Mouse (Mus musculus) forebrain, embryonic 11.5 days (tissue): ENCODE results near the gene Cirbp. TPM values are rescaled to one million over a fixed set of nuclear protein-coding genes. Genes with fewer than 3 reads are reported as not detected.
A peak's percentile ranks its signal among the peaks of the same experiment; 100 is the strongest.

ENCODE experiments used
- ATAC-seq: fragments of 200-750 bp; cut with Nextera tagmentation; replicated peaks from 2 replicates; pipeline ENCODE4 v1.8.0; 2017; ENCODE audit warnings: moderate TSS enrichment; ENCODE audit not compliant: low FRiP score
- DNase-seq: peaks from one replicate; pipeline ENCODE4 v3.0.0-alpha.2; 2017; ENCODE audit warnings: low spot score
- H3K27ac ChIP-seq: fragments of 300-500 bp; sonication (generic); 2 replicates; pipeline ENCODE4 v1.5.1; 2014; ENCODE audit warnings: low read depth, low read length
- H3K27me3 ChIP-seq: fragments of 300-500 bp; sonication (generic); 2 replicates; pipeline ENCODE4 v1.6.1; 2014; ENCODE audit warnings: mild to moderate bottlenecking, low read length, mixed read lengths; ENCODE audit not compliant: control insufficient read depth, insufficient read depth
- H3K36me3 ChIP-seq: fragments of 300-500 bp; sonication (generic); 2 replicates; pipeline ENCODE4 v1.6.1; 2014; ENCODE audit warnings: mild to moderate bottlenecking, low read length, moderate library complexity, mixed read lengths; ENCODE audit not compliant: control insufficient read depth, insufficient read depth
- H3K4me1 ChIP-seq: fragments of 300-500 bp; sonication (generic); replicated peaks from 2 replicates; pipeline ENCODE4 v1.6.1; 2014; ENCODE audit warnings: low read length, mixed read lengths; ENCODE audit not compliant: control insufficient read depth, insufficient read depth
- H3K4me2 ChIP-seq: fragments of 300-500 bp; sonication (generic); 2 replicates; pipeline ENCODE4 v1.6.1; 2014; ENCODE audit warnings: low read depth, mild to moderate bottlenecking, low read length, moderate library complexity, mixed read lengths; ENCODE audit not compliant: severe bottlenecking
- H3K4me3 ChIP-seq: fragments of 300-500 bp; sonication (generic); 2 replicates; pipeline ENCODE4 v1.5.1; 2014; ENCODE audit warnings: low read depth, low read length
- H3K9ac ChIP-seq: fragments of 300-500 bp; sonication (generic); 2 replicates; pipeline ENCODE4 v1.6.1; 2014; ENCODE audit warnings: low read length
- H3K9me3 ChIP-seq: fragments of 300-500 bp; sonication (generic); 2 replicates; pipeline ENCODE4 v1.6.1; 2016; ENCODE audit warnings: low read length, mixed read lengths; ENCODE audit not compliant: control insufficient read depth
- WGBS: fragments of 180-500 bp; shearing (Covaris S2); extraction: QIAGEN DNeasy Blood & Tissue Kit; methylation state at CpG from one replicate; pipeline ENCODE4 v1.1.7; 2014; 5-methylcytosine and 5-hydroxymethylcytosine counted together
- polyA plus RNA-seq: library from polyadenylated mRNA; unstranded; fragments of >200 nt; fragmentation: Nextera tagmentation; extraction: Ambion mirVana; gene quantifications from 2 replicates; pipeline ENCODE4 v1.2.1, GENCODE M21; 2014

Cirbp gene
- polyA plus RNA-seq, 1 experiment from 2014 or later, result 83.4 TPM

- peak; percentile 78 for DNase-seq
- Histone ChIP-seq H3K27me3 (no peaks in the 10 kb centered on the region), H3K9ac (no peak overlapping the region), H3K4me2 (no peak overlapping the region), H3K4me1 (peaks cover 8% of the 10 kb centered on the region), H3K9me3 (no peaks in the 10 kb centered on the region), H3K36me3 (peaks cover 17% of the 10 kb centered on the region), H3K4me3 (no peak overlapping the region), H3K27ac (no peak overlapping the region)
- 52% methylated on average over 2 of the region's 2 CpGs for WGBS
- no peak for ATAC-seq
Observed at GRCm38 (mm10) chr10:80174705-80175104, 8.9 kb downstream of the Cirbp start.

GRCm38 (mm10) chr10:80175536-80176269 lies 9.9 kb downstream of the Cirbp start:
- ATAC-seq, result no peak
- no peak overlapping the region for H3K27ac ChIP-seq

DNA sequence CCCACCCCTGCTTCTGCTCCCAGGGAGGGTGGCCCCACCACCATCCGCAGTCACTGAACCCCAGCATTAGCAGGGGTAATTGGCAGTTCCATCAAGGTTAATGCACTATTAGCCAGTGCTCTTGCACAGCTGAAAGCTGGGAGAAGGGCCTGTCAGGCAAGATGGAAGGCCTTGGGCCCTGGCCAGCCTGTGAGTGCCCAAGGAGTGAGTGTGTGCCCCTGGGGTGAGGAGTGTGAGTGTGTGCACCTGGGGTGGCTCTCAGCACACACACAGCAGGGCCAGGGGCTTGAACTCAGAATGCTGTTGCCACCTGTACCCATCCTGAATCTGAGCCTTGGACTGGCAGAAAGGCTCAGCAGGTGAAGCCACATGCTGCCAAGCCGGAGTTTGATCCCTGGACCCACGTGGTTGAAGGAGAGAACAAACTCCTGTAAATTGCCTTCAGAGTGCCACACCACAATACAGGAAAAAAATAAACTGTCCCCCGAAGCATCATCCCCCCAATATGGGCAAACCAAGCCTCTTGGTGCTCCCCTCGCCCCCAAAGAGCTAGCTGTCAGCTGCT lies 10.6 kb downstream of the Cirbp start:
- Histone ChIP-seq H3K27me3 (no peaks in the 10 kb centered on the region), H3K4me2 (no peak overlapping the region), H3K4me3 (no peak overlapping the region), H3K4me1 (peaks cover 17% of the 10 kb centered on the region), H3K36me3 (peaks cover 4% of the 10 kb centered on the region; the same call in 1 of the 2 replicates), H3K9ac (no peak overlapping the region; the same call in 1 of the 2 replicates), H3K27ac (no peak overlapping the region), H3K9me3 (no peaks in the 10 kb centered on the region)
- peak; percentile 51 for DNase-seq
- no peak for ATAC-seq
- WGBS, result 78% methylated on average over 5 of the region's 5 CpGs

More at GRCm38 (mm10) chr10:80175536-80176269, 9.9 kb downstream of the Cirbp start:
- WGBS, result 24% methylated on average over 4 of the region's 4 CpGs
- DNase-seq, result peak; percentile 81
- H3K27me3 ChIP-seq, result no peaks in the 10 kb centered on the region
- no peak overlapping the region for H3K4me3 ChIP-seq
- peaks cover 7% of the 10 kb centered on the region for H3K36me3 ChIP-seq
- H3K9ac ChIP-seq, result no peak overlapping the region; the same call in 1 of the 2 replicates
- no peak overlapping the region for H3K4me2 ChIP-seq
- H3K4me1 ChIP-seq, result peaks cover 13% of the 10 kb centered on the region
- H3K9me3 ChIP-seq, result no peaks in the 10 kb centered on the region

- DNase-seq (no peak), ATAC-seq (no peak)
- no peaks in the 10 kb centered on the region for H3K36me3 ChIP-seq
- H3K9me3 ChIP-seq, result no peaks in the 10 kb centered on the region
- WGBS, result 66% methylated on average over 7 of the region's 7 CpGs
- H3K27me3 ChIP-seq, result no peaks in the 10 kb centered on the region
- no peak overlapping the region for H3K4me3 ChIP-seq
- no peak overlapping the region for H3K4me2 ChIP-seq
- peaks cover 11% of the 10 kb centered on the region; the same call in 1 of the 2 replicates for H3K4me1 ChIP-seq
- no peak overlapping the region for H3K9ac ChIP-seq
- no peak overlapping the region for H3K27ac ChIP-seq
Observed at GRCm38 (mm10) chr10:80177441-80178279, 11.9 kb downstream of the Cirbp start.

- H3K9ac ChIP-seq, result peak within 1 kb of the TSS; percentile 97
- peak within 1 kb of the TSS; percentile 59 for H3K4me2 ChIP-seq
- H3K36me3 ChIP-seq, result no peaks in the 10 kb centered on the region
- DNase-seq, result peak; percentile 83
- H3K4me1 ChIP-seq, result peaks cover 11% of the 10 kb centered on the region; the same call in 1 of the 2 replicates
- H3K9me3 ChIP-seq, result no peaks in the 10 kb centered on the region
- ATAC-seq, result peak; percentile 85
- peak within 1 kb of the TSS; percentile 85 for H3K4me3 ChIP-seq
- peak within 1 kb of the TSS; percentile 19; the same call in 1 of the 2 replicates for H3K27ac ChIP-seq
- no peaks in the 10 kb centered on the region for H3K27me3 ChIP-seq
- 2% methylated on average over 66 of the region's 106 CpGs for WGBS
Observed at GRCm38 (mm10) chr10:80179068-80180051, 13.6 kb downstream of the Cirbp start, which contains the start of gene Efna2. Efna2 (plus strand) TSS chr10:80179482.

GRCm38 (mm10) chr10:80180288-80180687 lies 14.5 kb downstream of the Cirbp start:
- no peaks in the 10 kb centered on the region for H3K27me3 ChIP-seq
- H3K4me2 ChIP-seq, result peak overlapping the region; percentile 59
- no peak for ATAC-seq
- peak overlapping the region; percentile 97 for H3K9ac ChIP-seq
- 38% methylated on average over 6 of the region's 6 CpGs for WGBS
- H3K36me3 ChIP-seq, result no peaks in the 10 kb centered on the region
- H3K4me3 ChIP-seq, result peak overlapping the region; percentile 85
- H3K9me3 ChIP-seq, result no peaks in the 10 kb centered on the region
- no peak overlapping the region for H3K27ac ChIP-seq
- peak; percentile 56 for DNase-seq
- H3K4me1 ChIP-seq, result peaks cover 11% of the 10 kb centered on the region; the same call in 1 of the 2 replicates

- 59% methylated on average over 5 of the region's 5 CpGs for WGBS
- H3K27me3 ChIP-seq, result no peaks in the 10 kb centered on the region
- peak; percentile 53 for DNase-seq
- H3K36me3 ChIP-seq, result no peaks in the 10 kb centered on the region
- peak overlapping the region; percentile 97 for H3K9ac ChIP-seq
- peaks cover 10% of the 10 kb centered on the region; the same call in 1 of the 2 replicates for H3K4me1 ChIP-seq
- no peak overlapping the region for H3K27ac ChIP-seq
- H3K4me3 ChIP-seq, result peak overlapping the region; percentile 85
- peak overlapping the region; percentile 59 for H3K4me2 ChIP-seq
- no peak for ATAC-seq
- no peaks in the 10 kb centered on the region for H3K9me3 ChIP-seq
Observed at GRCm38 (mm10) chr10:80180823-80181222, 15.0 kb downstream of the Cirbp start.
